Mouse (Mus musculus): ENCODE measurements around the gene Igf1r. TPM values are rescaled to one million over a fixed set of nuclear protein-coding genes. Genes with fewer than 3 reads are reported as not detected.

Igf1r gene
- polyA plus RNA-seq, 1 experiment from 2014 or later, result 19.7 TPM

DNA sequence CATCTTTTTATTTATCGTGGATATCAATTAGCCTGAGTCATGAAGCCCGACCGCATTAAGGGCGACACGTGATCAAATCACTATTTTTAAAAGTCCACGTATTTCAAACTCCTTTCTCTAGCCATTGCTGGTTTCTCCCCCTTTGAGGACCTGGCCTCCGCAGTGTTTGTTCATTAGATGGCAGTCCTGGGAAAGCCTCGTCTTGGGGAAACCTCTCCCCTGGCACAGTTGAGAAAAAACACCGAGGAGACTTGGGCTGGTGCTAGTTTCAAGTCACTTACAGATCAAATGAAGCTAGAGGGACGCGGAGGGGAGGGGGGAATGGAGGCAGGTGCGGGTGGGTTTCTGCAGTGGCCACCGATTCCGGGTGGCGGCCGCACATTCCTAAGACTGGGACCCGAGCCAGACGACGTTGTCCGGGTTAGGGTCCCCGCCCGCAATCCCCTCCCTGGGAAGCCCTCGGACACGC is 2.2 kb upstream of the Igf1r start:
- ATAC-seq (ENCODE audit: insufficient read depth) (peak; percentile 7; the same call in 1 of the 2 replicates), DNase-seq (no peak)
- Histone ChIP-seq H3K27me3 (ENCODE audit: insufficient read depth, low read length) (no peaks in the 10 kb centered on the region), H3K9me3 (ENCODE audit: low read depth, low read length) (no peaks in the 10 kb centered on the region), H3K4me3 (ENCODE audit: low read depth, low read length) (peak overlapping the region; percentile 91), H3K4me1 (ENCODE audit: insufficient read depth) (no peaks in the 10 kb centered on the region), H3K27ac (ENCODE audit: low read depth) (peak overlapping the region; percentile 99), H3K4me2 (peak overlapping the region; percentile 90), H3K9ac (peak overlapping the region; percentile 94), H3K36me3 (ENCODE audit: insufficient read depth) (no peaks in the 10 kb centered on the region)
- 0% methylated on average over 24 of the region's 24 CpGs for WGBS
- no peak for TF ChIP-seq CTCF (IDR thresholded peaks at IDR 0.05; ENCODE audit: low read depth)

DNA sequence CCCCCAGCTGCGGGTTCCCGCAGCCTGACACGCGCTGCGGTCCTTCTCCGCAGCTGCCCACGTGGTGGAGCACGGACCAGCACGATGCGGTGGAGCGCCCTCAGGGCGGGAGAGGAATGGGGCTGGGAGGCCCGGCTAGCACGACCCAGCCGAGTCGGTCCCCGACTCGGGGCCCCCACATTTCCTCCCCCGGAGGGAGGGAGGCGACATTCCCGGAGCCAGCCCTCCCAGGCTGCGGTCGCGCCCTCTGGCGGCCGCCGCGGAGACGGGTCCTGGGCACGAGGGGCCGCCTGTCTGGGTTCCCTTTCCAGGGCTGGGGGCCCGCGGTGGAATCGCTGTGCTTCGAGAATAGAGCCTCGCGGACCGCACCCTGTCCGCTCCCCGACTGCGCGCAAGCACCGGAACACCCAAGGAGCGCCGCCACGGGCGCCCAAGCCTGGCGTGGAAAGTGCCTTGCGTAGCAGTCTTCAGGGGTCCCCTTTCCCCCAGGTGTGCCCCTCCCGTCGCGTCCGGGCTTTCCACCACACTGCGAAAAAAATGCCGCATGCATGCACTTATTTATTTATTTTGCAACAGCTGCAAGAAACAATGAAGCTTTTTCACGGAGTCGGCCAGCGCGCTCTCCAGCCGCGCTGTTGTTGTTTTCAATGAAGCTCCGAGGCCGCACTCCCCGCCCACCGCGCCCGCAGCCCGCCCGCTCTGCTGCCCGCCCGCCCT is 1.7 kb upstream of the Igf1r start:
- ATAC-seq (ENCODE audit: insufficient read depth) (peak; percentile 81), DNase-seq (peak; percentile 96)
- Histone ChIP-seq H3K4me1 (ENCODE audit: insufficient read depth) (no peaks in the 10 kb centered on the region), H3K4me3 (ENCODE audit: low read depth, low read length) (peak overlapping the region; percentile 91), H3K27ac (ENCODE audit: low read depth) (peak overlapping the region; percentile 99), H3K9ac (peak overlapping the region; percentile 94), H3K4me2 (peak overlapping the region; percentile 90), H3K27me3 (ENCODE audit: insufficient read depth, low read length) (no peaks in the 10 kb centered on the region), H3K9me3 (ENCODE audit: low read depth, low read length) (no peaks in the 10 kb centered on the region), H3K36me3 (ENCODE audit: insufficient read depth) (no peaks in the 10 kb centered on the region)
- TF ChIP-seq CTCF (IDR thresholded peaks at IDR 0.05; ENCODE audit: low read depth), result peak; percentile 75
- under 1% methylated on average over 71 of the region's 71 CpGs for WGBS

DNA sequence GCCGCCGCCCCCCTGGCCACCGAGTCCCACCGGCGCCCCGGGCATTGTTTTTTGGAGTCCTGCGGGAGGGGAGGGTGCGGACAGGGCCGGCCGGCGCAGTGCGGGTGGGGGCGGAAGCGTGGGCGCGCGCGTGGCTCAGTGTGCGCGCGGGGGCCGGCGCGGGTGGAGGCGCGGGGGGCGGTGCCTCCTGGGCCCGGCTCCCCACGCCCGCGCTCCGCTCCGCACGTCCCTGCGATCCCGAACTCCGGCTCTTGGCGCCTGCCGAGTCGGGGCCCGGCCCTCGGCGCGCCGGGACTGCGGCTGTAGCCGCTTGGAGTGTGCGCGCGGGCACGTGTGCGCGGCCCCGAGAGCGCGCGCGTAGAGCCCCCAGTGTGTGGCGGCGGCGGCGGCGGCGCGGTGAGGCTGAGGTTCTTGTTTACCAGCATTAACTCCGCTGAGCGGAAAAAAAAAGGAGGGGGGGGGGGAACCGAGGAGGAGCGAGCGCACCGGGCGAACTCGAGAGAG is 1.0 kb upstream of the Igf1r start:
- no peaks in the 10 kb centered on the region for H3K9me3 ChIP-seq (ENCODE audit: low read depth, low read length)
- TF ChIP-seq CTCF (IDR thresholded peaks at IDR 0.05; ENCODE audit: low read depth), result no peak
- under 1% methylated on average over 60 of the region's 73 CpGs for WGBS
- peak; percentile 99 for DNase-seq
- peak; percentile 83 for ATAC-seq (ENCODE audit: insufficient read depth)
- H3K4me3 ChIP-seq (ENCODE audit: low read depth, low read length), result peak overlapping the region; percentile 91
- H3K27me3 ChIP-seq (ENCODE audit: insufficient read depth, low read length), result no peaks in the 10 kb centered on the region
- H3K4me1 ChIP-seq (ENCODE audit: insufficient read depth), result peaks cover 4% of the 10 kb centered on the region; the same call in 1 of the 2 replicates
- H3K27ac ChIP-seq (ENCODE audit: low read depth), result peak overlapping the region; percentile 99
- no peaks in the 10 kb centered on the region for H3K36me3 ChIP-seq (ENCODE audit: insufficient read depth)
- H3K9ac ChIP-seq, result peak overlapping the region; percentile 94
- H3K4me2 ChIP-seq, result peak overlapping the region; percentile 90

DNA sequence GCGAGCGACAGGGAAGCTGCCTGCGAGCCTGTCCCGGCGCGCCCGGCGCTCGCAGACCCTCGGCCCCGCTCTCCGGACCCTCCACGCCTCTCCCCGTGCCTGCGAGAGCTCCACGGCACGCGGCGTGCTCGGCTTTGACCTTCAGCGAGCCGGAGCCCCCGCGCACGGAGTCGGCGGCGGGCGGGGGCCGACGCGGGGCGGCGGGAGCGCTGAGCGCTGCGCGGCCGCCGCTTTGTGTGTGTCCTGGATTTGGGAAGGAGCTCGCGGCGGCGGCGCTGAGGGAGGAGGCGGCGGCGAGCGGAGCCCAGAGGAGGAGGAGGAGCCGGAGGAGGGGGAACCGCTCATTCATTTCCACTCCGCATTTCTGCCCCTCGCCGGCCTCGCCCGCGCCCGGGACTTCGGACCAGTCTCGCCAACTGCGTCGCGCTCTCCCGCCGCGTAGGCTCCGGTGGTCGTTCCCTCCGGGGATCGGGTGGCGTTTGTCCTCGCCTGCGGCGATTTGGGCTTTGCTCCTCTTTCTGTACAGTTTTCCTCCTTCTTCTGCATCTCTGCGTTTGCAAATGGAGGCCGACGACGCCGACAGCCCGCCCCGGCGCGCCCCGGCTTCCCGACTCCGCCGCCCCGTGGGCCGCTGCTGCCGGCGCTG is 468 bp upstream of the Igf1r start:
- Histone ChIP-seq H3K36me3 (ENCODE audit: insufficient read depth) (no peaks in the 10 kb centered on the region), H3K4me2 (peak overlapping the region; percentile 90), H3K9me3 (ENCODE audit: low read depth, low read length) (no peaks in the 10 kb centered on the region), H3K27ac (ENCODE audit: low read depth) (peak overlapping the region; percentile 99), H3K4me1 (ENCODE audit: insufficient read depth) (peaks cover 4% of the 10 kb centered on the region; the same call in 1 of the 2 replicates), H3K4me3 (ENCODE audit: low read depth, low read length) (peak overlapping the region; percentile 91), H3K27me3 (ENCODE audit: insufficient read depth, low read length) (no peaks in the 10 kb centered on the region), H3K9ac (peak overlapping the region; percentile 94)
- ATAC-seq (ENCODE audit: insufficient read depth), result peak; percentile 57
- peak; percentile 91 for DNase-seq
- TF ChIP-seq CTCF (IDR thresholded peaks at IDR 0.05; ENCODE audit: low read depth), result no peak
- WGBS, result under 1% methylated on average over 89 of the region's 91 CpGs

DNA sequence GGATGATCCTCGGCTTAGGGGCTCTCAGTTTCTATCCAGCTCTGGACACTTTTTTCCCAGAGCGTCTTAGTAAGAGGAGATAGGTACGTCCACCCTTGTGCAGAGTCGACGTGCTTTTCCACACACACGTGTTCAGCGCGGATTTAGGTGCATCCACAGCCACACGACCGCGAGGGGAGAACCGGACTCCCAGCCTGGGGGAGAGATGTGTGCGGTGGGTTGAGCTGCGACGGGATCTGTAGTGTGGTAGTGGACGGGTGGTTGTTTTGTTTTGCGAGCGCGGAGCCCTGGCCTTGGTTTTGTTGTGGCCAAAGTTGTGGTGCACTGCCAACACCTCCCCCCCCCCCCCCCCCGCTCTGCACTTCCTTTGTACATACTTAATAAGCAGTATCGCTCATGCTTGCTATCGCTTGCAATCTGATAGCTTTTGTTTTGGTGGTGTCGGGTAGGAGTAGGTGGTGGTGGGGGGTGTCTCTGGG is 1.2 kb downstream of the Igf1r start:
- peak overlapping the region; percentile 94 for H3K9ac ChIP-seq
- no peak overlapping the region for H3K27ac ChIP-seq (ENCODE audit: low read depth)
- no peaks in the 10 kb centered on the region for H3K36me3 ChIP-seq (ENCODE audit: insufficient read depth)
- DNase-seq, result peak; percentile 29
- no peaks in the 10 kb centered on the region for H3K27me3 ChIP-seq (ENCODE audit: insufficient read depth, low read length)
- peak overlapping the region; percentile 90 for H3K4me2 ChIP-seq
- under 1% methylated on average over 23 of the region's 23 CpGs for WGBS
- peaks cover 11% of the 10 kb centered on the region; the same call in 1 of the 2 replicates for H3K4me1 ChIP-seq (ENCODE audit: insufficient read depth)
- ATAC-seq (ENCODE audit: insufficient read depth), result no peak
- H3K9me3 ChIP-seq (ENCODE audit: low read depth, low read length), result no peaks in the 10 kb centered on the region
- TF ChIP-seq CTCF (IDR thresholded peaks at IDR 0.05; ENCODE audit: low read depth), result no peak
- peak overlapping the region; percentile 91 for H3K4me3 ChIP-seq (ENCODE audit: low read depth, low read length)

DNA sequence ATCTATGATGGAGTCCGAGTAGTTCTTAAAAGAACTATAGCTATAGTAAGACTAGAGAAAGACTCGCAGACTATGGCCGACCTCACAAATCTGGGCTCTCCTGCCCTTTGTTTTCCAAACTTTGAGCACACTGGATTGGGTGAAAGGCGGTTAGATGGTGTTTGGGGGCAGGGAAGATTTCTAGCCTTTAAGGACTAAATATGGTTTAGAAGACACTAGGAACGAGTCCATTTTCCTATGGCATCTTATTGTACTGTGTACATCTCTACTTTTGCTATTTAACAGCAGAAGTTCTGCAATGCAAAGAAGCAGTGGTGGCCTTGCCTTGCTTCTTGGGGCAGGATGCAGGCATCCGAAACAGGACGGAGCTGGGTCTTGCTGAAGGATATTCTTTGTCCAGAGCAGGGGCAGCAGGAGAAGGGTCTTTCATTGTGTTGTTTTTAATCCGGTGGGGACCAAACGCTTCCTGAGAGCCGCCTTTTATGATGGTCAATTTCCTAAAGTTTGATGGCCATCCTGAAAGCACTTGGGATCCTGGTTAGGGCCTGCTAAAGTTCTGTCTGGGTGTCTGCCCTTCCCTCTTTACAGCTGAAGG is 2.1 kb downstream of the Igf1r start:
- peak overlapping the region; percentile 90 for H3K4me2 ChIP-seq
- H3K36me3 ChIP-seq (ENCODE audit: insufficient read depth), result no peaks in the 10 kb centered on the region
- peak overlapping the region; percentile 33; the same call in 1 of the 2 replicates for H3K27ac ChIP-seq (ENCODE audit: low read depth)
- DNase-seq, result peak; percentile 40
- no peak for ATAC-seq (ENCODE audit: insufficient read depth)
- H3K9ac ChIP-seq, result peak overlapping the region; percentile 94
- peak overlapping the region; percentile 91 for H3K4me3 ChIP-seq (ENCODE audit: low read depth, low read length)
- WGBS, result 9% methylated on average over 10 of the region's 10 CpGs
- H3K9me3 ChIP-seq (ENCODE audit: low read depth, low read length), result no peaks in the 10 kb centered on the region
- no peak for TF ChIP-seq CTCF (IDR thresholded peaks at IDR 0.05; ENCODE audit: low read depth)
- H3K27me3 ChIP-seq (ENCODE audit: insufficient read depth, low read length), result no peaks in the 10 kb centered on the region
- peaks cover 17% of the 10 kb centered on the region; the same call in 1 of the 2 replicates for H3K4me1 ChIP-seq (ENCODE audit: insufficient read depth)
